Mouse (Mus musculus): ENCODE data around the gene BC049730. TPM values are rescaled to one million over a fixed set of nuclear protein-coding genes. Genes with fewer than 3 reads are reported as not detected.

BC049730 gene
- polyA plus RNA-seq, 3 experiments from 2014 or later, result not detected

Other genes with a start within 250 kb of the BC049730 start
- 1 to 10 TPM in 2 of 3 experiments, under 1 TPM in 1; 0.62 to 1.6 (median 1.5) TPM for gene Plaur, start 246.8 kb upstream of the BC049730 start, polyA plus RNA-seq (2017; shearing (Covaris generic))
- gene Cadm4, start 227.2 kb upstream of the BC049730 start, polyA plus RNA-seq (2017; shearing (Covaris generic)), result not detected
- under 1 TPM in 1 of 3 experiments, not detected in 2; 0.33 TPM for gene Zfp428, start 202.2 kb upstream of the BC049730 start, polyA plus RNA-seq (2017; shearing (Covaris generic))
- gene AC161166.1, start 196.8 kb upstream of the BC049730 start, polyA plus RNA-seq (2017; shearing (Covaris generic)), result not detected
- gene Irgq, start 178.6 kb upstream of the BC049730 start, polyA plus RNA-seq (2017; shearing (Covaris generic)), result 1 to 10 TPM in 2 of 3 experiments, under 1 TPM in 1; 0.79 to 1.2 (median 1.0) TPM
- gene Pinlyp, start 163.1 kb upstream of the BC049730 start, polyA plus RNA-seq (2017; shearing (Covaris generic)), result not detected
- 10 to 100 TPM; 24.2 to 34.4 (median 31.8) TPM for gene Xrcc1, start 163.0 kb upstream of the BC049730 start, polyA plus RNA-seq (2017; shearing (Covaris generic))
- 10 to 100 TPM; 13.1 to 17.7 (median 17.6) TPM for gene Ethe1, start 121.7 kb upstream of the BC049730 start, polyA plus RNA-seq (2017; shearing (Covaris generic))
- under 1 TPM in 2 of 3 experiments, not detected in 1; 0.13 to 0.20 TPM for gene Zfp575, start 121.6 kb upstream of the BC049730 start, polyA plus RNA-seq (2017; shearing (Covaris generic))
- gene Phldb3, start 98.5 kb upstream of the BC049730 start, polyA plus RNA-seq (2017; shearing (Covaris generic)), result 1 to 10 TPM in 1 of 3 experiments, under 1 TPM in 2; 0.22 to 1.2 (median 0.31) TPM
- gene Lypd3, start 72.7 kb upstream of the BC049730 start, polyA plus RNA-seq (2017; shearing (Covaris generic)), result not detected
- gene Tex101, start 32.6 kb upstream of the BC049730 start, polyA plus RNA-seq (2017; shearing (Covaris generic)), result not detected
- gene Gm4763, start 17.7 kb downstream of the BC049730 start, polyA plus RNA-seq (2017; shearing (Covaris generic)), result not detected
- gene Cd177, start 51.1 kb downstream of the BC049730 start, polyA plus RNA-seq (2017; shearing (Covaris generic)), result not detected
- gene Ceacam10, start 68.0 kb downstream of the BC049730 start, polyA plus RNA-seq (2017; shearing (Covaris generic)), result not detected
- gene Gm9844, start 153.0 kb downstream of the BC049730 start, polyA plus RNA-seq (2017; shearing (Covaris generic)), result 10 to 100 TPM; 14.1 to 61.2 (median 46.0) TPM
- not detected for gene Lypd4, start 160.7 kb downstream of the BC049730 start, polyA plus RNA-seq (2017; shearing (Covaris generic))
- not detected for gene Dmrtc2, start 160.8 kb downstream of the BC049730 start, polyA plus RNA-seq (2017; shearing (Covaris generic))
- over 10,000 TPM in 2 of 3 experiments, 1,000 to 10,000 TPM in 1; 7,402 to 12,964 (median 12,716) TPM for gene Rps19, start 175.1 kb downstream of the BC049730 start, polyA plus RNA-seq (2017; shearing (Covaris generic))
- gene Cd79a, start 188.1 kb downstream of the BC049730 start, polyA plus RNA-seq (2017; shearing (Covaris generic)), result 10 to 100 TPM in 2 of 3 experiments, 1 to 10 TPM in 1; 2.2 to 13.5 (median 10.8) TPM
- 100 to 1,000 TPM; 112 to 198 (median 176) TPM for gene Arhgef1, start 193.7 kb downstream of the BC049730 start, polyA plus RNA-seq (2017; shearing (Covaris generic))
- gene Gm4881, start 235.3 kb downstream of the BC049730 start, polyA plus RNA-seq (2017; shearing (Covaris generic)), result not detected

Data from inflammation-experienced regulatory T-cells, adult 6 months (primary cell).